Mouse (Mus musculus) urinary bladder, postnatal 14 days (tissue): ENCODE measurements around the gene Podxl2.

Experiments
- DNase-seq: peaks from one replicate; pipeline ENCODE4 v3.0.0; 2021; ENCODE audit warnings: low spot score

Gene Podxl2

DNA sequence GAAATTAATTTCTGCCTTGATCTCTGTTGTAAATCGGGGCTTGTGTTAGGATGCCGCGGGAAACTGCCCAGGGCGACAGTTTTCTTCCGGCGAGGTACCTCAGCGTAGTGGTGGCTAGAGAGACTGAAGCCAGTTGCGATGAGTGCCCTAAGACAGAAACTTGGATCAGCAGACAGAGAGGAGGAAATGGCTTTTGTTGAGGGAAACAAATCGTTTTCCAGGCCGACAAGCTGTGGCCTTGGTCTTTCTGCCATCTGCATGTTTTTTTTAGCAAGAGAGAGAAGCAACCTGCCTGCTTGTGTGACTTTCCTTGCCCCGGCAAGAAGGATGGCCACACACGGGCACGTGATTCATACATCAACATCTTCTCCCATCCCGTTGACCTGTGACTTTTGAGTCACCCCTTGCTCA lies 80.3 kb downstream of the Podxl2 start:
- no peak for DNase-seq

- DNase-seq, result no peak
These were observed 81.0 kb downstream of the Podxl2 start for GRCm38 (mm10) chr6:88793872-88794271.

DNA sequence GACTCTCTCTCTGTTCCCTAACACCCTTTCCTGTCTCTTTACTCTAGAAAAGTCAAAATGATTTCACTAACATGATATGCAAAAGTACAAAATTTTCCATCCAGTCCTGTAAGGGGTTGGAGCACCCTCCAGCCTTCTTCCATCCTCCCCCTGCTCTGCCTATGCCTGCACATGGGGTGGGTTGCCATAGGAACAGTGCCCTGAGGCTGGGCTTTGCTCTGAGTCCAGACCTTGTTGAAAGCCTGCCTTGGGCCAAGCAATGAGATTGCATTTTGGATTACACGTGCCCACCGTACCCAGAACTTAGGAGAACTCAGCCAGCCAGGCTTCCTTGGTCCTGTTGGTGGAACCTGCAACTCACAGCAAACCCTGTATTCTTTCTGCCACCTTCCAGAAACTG lies 81.6 kb downstream of the Podxl2 start:
- DNase-seq, result no peak
